Mouse (Mus musculus): Measurements from ENCODE around the gene Mpzl1. TPM values are rescaled to one million over a fixed set of nuclear protein-coding genes. Genes with fewer than 3 reads are reported as not detected.

Mpzl1 gene
- polyA plus RNA-seq, 1 experiment from 2014 or later, result 31.9 TPM

- no peak overlapping the region for H3K9ac ChIP-seq
- H3K4me3 ChIP-seq (replicated peaks), result no peak overlapping the region
- no peak overlapping the region for H3K4me2 ChIP-seq
- no peaks in the 10 kb centered on the region for H3K9me3 ChIP-seq (replicated peaks)
- no peaks in the 10 kb centered on the region for H3K27me3 ChIP-seq
- WGBS (ENCODE audit: insufficient replicate concordance), result 28% methylated on average over 14 of the region's 14 CpGs
- H3K27ac ChIP-seq, result no peak overlapping the region
- peaks cover 13% of the 10 kb centered on the region; the same call in 1 of the 2 replicates for H3K36me3 ChIP-seq
- no peak for DNase-seq
- ATAC-seq (ENCODE audit: low read depth), result peak; percentile 70
- H3K4me1 ChIP-seq (replicated peaks), result peaks cover 21% of the 10 kb centered on the region
These were observed 41.8 kb downstream of the Mpzl1 start for GRCm38 (mm10) chr1:165592295-165593082.

DNA sequence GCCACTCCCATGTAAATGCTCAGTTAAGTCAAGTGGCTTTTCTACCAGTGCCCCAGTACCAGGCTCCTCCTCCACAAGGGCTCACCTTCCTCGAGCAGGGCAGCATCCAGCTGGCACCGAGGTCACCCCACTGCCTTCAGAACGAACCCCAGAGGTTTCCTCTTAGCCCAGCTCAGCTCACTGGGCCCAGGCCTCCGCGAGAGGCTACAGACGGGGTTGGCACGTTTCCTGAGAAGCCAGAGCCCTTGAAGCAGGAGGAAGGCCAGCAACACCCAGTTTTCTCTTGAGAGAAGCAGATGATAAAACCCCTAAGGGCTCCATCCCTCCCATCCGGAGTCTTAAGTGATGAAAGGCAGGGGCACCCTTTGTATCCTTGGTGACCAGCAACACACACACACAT lies 43.6 kb downstream of the Mpzl1 start:
- ATAC-seq (ENCODE audit: low read depth) (no peak), DNase-seq (no peak)
- Histone ChIP-seq H3K36me3 (peaks cover 13% of the 10 kb centered on the region; the same call in 1 of the 2 replicates), H3K27ac (no peak overlapping the region), H3K9ac (no peak overlapping the region), H3K4me3 (replicated peaks) (no peak overlapping the region), H3K4me1 (replicated peaks) (peaks cover 21% of the 10 kb centered on the region), H3K27me3 (no peaks in the 10 kb centered on the region), H3K9me3 (replicated peaks) (no peaks in the 10 kb centered on the region), H3K4me2 (no peak overlapping the region)
- 61% methylated on average over 8 of the region's 8 CpGs for WGBS (ENCODE audit: insufficient replicate concordance)

- DNase-seq (no peak), ATAC-seq (ENCODE audit: low read depth) (no peak)
- H3K36me3 ChIP-seq, result peaks cover 13% of the 10 kb centered on the region; the same call in 1 of the 2 replicates
- no peak overlapping the region for H3K9ac ChIP-seq
- peaks cover 21% of the 10 kb centered on the region for H3K4me1 ChIP-seq (replicated peaks)
- no peak overlapping the region for H3K4me2 ChIP-seq
- 43% methylated on average over 10 of the region's 10 CpGs for WGBS (ENCODE audit: insufficient replicate concordance)
- peak overlapping the region; percentile 18; the same call in 1 of the 2 replicates for H3K27ac ChIP-seq
- no peaks in the 10 kb centered on the region for H3K9me3 ChIP-seq (replicated peaks)
- H3K27me3 ChIP-seq, result no peaks in the 10 kb centered on the region
- H3K4me3 ChIP-seq (replicated peaks), result no peak overlapping the region
These were observed 44.9 kb downstream of the Mpzl1 start for GRCm38 (mm10) chr1:165589280-165590048.

DNA sequence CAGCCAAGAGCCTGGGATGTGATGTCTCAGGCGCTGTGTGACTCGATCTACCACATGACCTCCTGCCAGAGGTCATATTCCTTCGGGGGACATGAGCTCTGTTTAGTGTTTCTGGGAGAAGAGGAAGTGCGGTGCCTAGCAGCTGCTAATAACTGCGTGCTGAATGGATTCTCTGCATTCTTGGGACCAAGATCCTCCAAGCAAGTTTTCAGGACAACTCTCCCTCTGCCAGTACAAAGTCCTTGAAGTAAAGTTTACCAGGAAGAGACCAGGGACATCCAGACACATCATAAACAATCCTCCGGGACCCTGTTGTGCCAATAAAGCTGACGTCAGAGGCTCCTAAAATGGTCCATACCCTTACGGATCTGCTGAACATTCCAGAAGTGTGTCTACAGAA lies 46.5 kb downstream of the Mpzl1 start:
- Histone ChIP-seq H3K9me3 (replicated peaks) (no peaks in the 10 kb centered on the region), H3K36me3 (0 out of 2 replicates have a peak, but pooled peaks cover 7% of the 10 kb centered on the region), H3K9ac (no peak overlapping the region), H3K4me2 (no peak overlapping the region), H3K27me3 (no peaks in the 10 kb centered on the region), H3K27ac (peak overlapping the region; percentile 34; the same call in 1 of the 2 replicates), H3K4me1 (replicated peaks) (peaks cover 16% of the 10 kb centered on the region), H3K4me3 (replicated peaks) (no peak overlapping the region)
- 51% methylated on average over 8 of the region's 8 CpGs for WGBS (ENCODE audit: insufficient replicate concordance)
- no peak for DNase-seq
- ATAC-seq (ENCODE audit: low read depth), result no peak

DNA sequence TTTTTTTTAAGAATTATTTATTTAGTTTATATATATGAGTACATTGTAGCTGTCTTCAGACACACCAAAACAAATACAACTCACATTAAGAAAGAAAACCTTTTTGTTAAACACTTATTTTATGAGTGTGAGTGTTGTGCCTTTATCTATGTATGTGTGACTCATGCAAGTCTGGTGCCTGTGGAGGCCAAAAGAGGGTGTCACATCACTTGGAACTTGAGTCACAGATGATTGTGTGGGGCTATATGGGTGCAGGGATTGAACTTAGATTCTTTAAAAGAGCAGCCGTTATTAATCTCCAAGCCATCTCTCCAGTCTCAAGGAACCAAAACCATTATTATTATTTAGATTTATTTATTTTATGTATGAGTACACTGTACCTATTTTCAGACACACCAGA lies 48.0 kb downstream of the Mpzl1 start:
- ATAC-seq (ENCODE audit: low read depth), result no peak
- Histone ChIP-seq H3K4me1 (replicated peaks) (peaks cover 3% of the 10 kb centered on the region), H3K4me2 (no peak overlapping the region), H3K27ac (no peak overlapping the region), H3K4me3 (replicated peaks) (no peak overlapping the region), H3K36me3 (no peaks in the 10 kb centered on the region), H3K27me3 (no peaks in the 10 kb centered on the region), H3K9me3 (replicated peaks) (no peaks in the 10 kb centered on the region), H3K9ac (no peak overlapping the region)
- no peak for DNase-seq
- 58% methylated on average over 1 of the region's 1 CpGs for WGBS (ENCODE audit: insufficient replicate concordance)

GRCm38 (mm10) chr1:165585389-165586104 lies 48.8 kb downstream of the Mpzl1 start:
- no peaks in the 10 kb centered on the region for H3K27me3 ChIP-seq
- ATAC-seq (ENCODE audit: low read depth) (no peak), DNase-seq (no peak)
- H3K9ac ChIP-seq, result no peak overlapping the region
- no peak overlapping the region for H3K4me2 ChIP-seq
- H3K4me1 ChIP-seq (replicated peaks), result no peaks in the 10 kb centered on the region
- WGBS (ENCODE audit: insufficient replicate concordance), result 60% methylated on average over 14 of the region's 14 CpGs
- H3K36me3 ChIP-seq, result no peaks in the 10 kb centered on the region
- no peak overlapping the region for H3K4me3 ChIP-seq (replicated peaks)
- no peak overlapping the region for H3K27ac ChIP-seq
- no peaks in the 10 kb centered on the region for H3K9me3 ChIP-seq (replicated peaks)

DNA sequence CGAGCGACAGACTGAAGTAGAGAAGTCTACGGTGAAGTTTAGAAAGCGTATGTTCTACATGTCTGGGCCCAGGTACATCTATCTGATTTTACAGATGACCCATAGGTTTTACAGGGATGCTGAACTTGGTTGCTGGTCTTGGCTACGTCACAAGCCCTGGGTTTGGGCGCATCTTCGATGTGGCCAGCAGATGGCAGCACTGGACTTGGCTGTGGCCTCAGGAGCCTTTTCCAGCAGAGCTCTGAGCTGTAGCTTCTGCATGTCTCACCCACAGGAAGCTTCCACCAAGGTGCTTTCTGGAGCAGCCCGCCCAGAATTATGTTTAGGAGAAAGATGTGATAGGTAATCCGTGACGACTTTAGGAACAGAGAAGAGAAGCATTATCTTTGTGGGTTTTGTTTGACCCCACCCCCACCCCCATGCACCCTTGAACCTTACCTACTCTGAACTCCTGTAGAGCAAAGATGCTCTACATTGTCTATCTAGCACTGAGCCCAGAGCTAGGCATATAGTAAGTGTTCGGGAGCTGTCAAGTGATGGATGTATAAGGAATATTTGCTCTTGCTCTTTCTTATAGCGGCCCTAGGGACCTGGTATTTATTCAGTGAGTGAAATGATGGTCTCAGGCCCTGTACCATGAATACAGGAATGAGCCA lies 50.7 kb downstream of the Mpzl1 start:
- Histone ChIP-seq H3K4me1 (replicated peaks) (no peaks in the 10 kb centered on the region), H3K36me3 (no peaks in the 10 kb centered on the region), H3K27ac (no peak overlapping the region), H3K27me3 (no peaks in the 10 kb centered on the region), H3K9ac (no peak overlapping the region), H3K4me3 (replicated peaks) (no peak overlapping the region), H3K9me3 (replicated peaks) (no peaks in the 10 kb centered on the region), H3K4me2 (no peak overlapping the region)
- WGBS (ENCODE audit: insufficient replicate concordance), result 20% methylated on average over 12 of the region's 12 CpGs
- DNase-seq, result peak; percentile 56
- ATAC-seq (ENCODE audit: low read depth), result peak; percentile 72

GRCm38 (mm10) chr1:165581255-165581654 lies 53.1 kb downstream of the Mpzl1 start:
- Histone ChIP-seq H3K9me3 (replicated peaks) (no peaks in the 10 kb centered on the region), H3K36me3 (no peaks in the 10 kb centered on the region), H3K4me2 (no peak overlapping the region), H3K4me3 (replicated peaks) (no peak overlapping the region), H3K27ac (no peak overlapping the region), H3K9ac (no peak overlapping the region), H3K27me3 (no peaks in the 10 kb centered on the region), H3K4me1 (replicated peaks) (no peaks in the 10 kb centered on the region; the same call in 1 of the 2 replicates)
- ATAC-seq (ENCODE audit: low read depth), result no peak
- no peak for DNase-seq
- WGBS (ENCODE audit: insufficient replicate concordance), result 68% methylated on average over 3 of the region's 3 CpGs

DNA sequence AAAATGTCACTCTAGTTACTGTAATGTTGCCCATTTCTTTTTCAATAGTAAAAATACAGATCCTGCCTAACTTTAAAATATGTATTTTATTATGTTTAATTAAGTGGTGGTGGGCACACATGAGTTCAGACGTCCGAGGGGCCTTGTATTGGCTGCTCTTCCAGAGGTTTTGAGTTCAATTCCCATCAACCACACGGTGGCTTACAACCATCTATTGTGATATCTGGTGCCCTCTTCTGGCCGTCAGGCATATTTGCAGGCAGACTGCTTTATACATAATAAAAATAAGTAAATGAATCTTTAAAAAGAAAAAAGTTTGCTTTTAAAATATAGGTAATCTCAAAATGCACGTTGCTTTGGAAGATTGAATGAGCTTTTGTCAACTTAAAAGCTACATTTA lies 55.0 kb downstream of the Mpzl1 start:
- H3K4me3 ChIP-seq (replicated peaks), result no peak overlapping the region
- no peaks in the 10 kb centered on the region for H3K36me3 ChIP-seq
- peaks cover 2% of the 10 kb centered on the region; the same call in 1 of the 2 replicates for H3K4me1 ChIP-seq (replicated peaks)
- no peaks in the 10 kb centered on the region for H3K9me3 ChIP-seq (replicated peaks)
- 36% methylated on average over 5 of the region's 5 CpGs for WGBS (ENCODE audit: insufficient replicate concordance)
- H3K27ac ChIP-seq, result no peak overlapping the region
- no peak for ATAC-seq (ENCODE audit: low read depth)
- H3K27me3 ChIP-seq, result no peaks in the 10 kb centered on the region
- no peak for DNase-seq
- no peak overlapping the region for H3K9ac ChIP-seq
- no peak overlapping the region for H3K4me2 ChIP-seq

DNA sequence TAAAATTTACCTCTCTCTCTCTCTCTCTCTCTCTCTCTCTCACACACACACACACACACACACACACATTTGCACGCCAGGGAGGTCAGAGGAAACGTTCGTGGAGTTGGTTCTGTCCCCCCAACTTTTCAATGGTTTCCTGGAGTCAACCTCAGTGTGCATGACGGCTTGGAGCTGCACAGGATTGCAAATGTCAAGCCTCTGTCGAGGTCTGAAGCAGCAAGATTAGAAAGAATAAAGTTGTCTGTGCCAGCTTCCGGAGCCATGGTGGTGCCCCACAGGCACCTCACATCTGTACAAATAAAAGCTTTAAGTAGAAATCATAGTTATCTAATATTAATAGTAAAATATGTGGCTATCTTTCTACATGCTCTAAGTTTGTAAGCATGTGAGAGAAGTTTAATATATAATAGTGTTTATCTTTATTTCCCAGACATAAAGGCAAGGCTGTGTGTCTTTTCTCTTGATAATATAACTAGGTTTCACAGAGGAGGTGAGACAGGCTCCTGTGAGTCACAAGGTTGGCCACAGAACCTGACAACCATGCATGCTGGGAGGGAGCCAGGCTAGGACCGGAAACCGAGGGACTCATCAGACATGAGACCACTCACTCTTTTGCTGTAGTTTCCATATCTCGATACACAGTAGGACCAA lies 57.8 kb downstream of the Mpzl1 start:
- Histone ChIP-seq H3K36me3 (no peaks in the 10 kb centered on the region), H3K27me3 (no peaks in the 10 kb centered on the region), H3K9me3 (replicated peaks) (no peaks in the 10 kb centered on the region), H3K9ac (no peak overlapping the region), H3K4me2 (no peak overlapping the region), H3K4me3 (replicated peaks) (no peak overlapping the region), H3K27ac (no peak overlapping the region), H3K4me1 (replicated peaks) (peaks cover 2% of the 10 kb centered on the region; the same call in 1 of the 2 replicates)
- no peak for ATAC-seq (ENCODE audit: low read depth)
- 41% methylated on average over 9 of the region's 9 CpGs for WGBS (ENCODE audit: insufficient replicate concordance)
- DNase-seq, result no peak
